Mouse (Mus musculus) retina, adult 2 months (tissue): ENCODE measurements around the gene Hpse2.
"Not testable (repeated sequence)": the region's sequence is repeated elsewhere in the genome, so short reads cannot be mapped to it uniquely, and the experiment has no call there.

ENCODE experiments used
- DNase-seq: peaks from one replicate; pipeline ENCODE4 v3.0.0-alpha.2; 2012; ENCODE audit warnings: low read depth, low spot score

Hpse2 gene

GRCm38 (mm10) chr19:42857096-42857495 lies 531.1 kb downstream of the Hpse2 start:
- DNase-seq: no peak

GRCm38 (mm10) chr19:42855649-42856048 lies 532.5 kb downstream of the Hpse2 start:
- DNase-seq: no peak

GRCm38 (mm10) chr19:42850444-42850843 lies 537.7 kb downstream of the Hpse2 start:
- no peak for DNase-seq

- no peak for DNase-seq
These were observed 548.4 kb downstream of the Hpse2 start for GRCm38 (mm10) chr19:42839621-42840294.

DNA sequence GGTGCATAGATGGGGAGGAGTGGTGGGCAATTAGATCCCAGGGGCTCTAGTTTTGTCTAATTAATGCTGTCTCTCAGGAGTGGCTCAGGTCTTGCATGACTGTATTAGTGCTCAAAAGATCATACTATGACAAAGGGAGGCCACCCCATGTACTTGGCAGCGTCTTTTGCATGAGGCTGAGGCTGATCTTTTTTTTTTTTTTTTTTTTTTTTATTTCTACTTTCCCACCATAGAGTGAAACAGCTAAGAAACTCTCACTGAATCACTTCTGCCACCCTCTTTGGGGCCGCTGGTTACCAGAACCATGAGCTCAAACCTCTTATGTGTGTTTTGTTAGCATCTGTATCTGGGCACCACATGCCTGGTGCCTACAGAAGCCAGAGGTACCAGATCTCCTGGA lies 549.0 kb downstream of the Hpse2 start:
- DNase-seq: no peak

DNA sequence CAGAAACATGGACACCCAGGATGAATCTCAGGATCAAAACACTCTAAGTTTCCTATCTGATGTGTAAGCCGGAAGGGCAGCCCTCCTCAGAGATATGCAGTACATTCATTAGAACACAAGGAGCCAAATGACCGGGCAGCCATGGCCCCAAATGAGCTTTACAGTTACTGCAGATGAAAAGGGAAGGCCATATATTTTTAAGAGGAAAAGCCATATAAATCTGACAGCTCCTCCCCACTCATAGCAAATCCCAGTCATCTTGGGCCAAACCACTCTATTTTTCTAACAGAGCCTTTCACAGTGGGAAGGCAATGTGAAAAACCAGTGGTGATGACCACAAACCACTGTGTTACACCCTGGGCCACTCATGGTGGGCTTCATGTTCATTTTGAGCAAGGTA lies 549.9 kb downstream of the Hpse2 start:
- no peak for DNase-seq

DNA sequence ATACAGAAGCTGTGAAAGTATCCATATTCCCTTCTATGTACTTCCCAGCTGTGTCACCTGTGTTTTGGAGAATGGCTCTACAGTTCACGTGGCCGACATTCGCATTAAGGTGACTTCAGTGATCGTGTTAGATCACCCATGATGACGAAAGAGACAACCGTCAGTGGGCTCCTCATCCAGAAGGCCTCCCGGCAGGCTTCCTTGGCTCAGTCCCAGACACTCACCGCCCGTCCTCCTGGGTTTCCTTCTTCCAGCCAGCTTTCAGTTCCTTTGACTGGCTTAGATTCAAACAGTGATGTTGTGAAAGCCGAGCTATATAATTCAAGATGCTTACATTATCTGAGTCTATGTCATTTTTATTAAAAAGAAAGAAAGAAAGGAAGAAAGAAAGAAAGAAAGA lies 550.6 kb downstream of the Hpse2 start:
- DNase-seq: no peak

GRCm38 (mm10) chr19:42833126-42833525 lies 555.0 kb downstream of the Hpse2 start:
- no peak for DNase-seq

- no peak for DNase-seq
These were observed 555.9 kb downstream of the Hpse2 start for GRCm38 (mm10) chr19:42832251-42832650.

GRCm38 (mm10) chr19:42829196-42829595 lies 559.0 kb downstream of the Hpse2 start:
- DNase-seq: no peak

- no peak for DNase-seq
These were observed 560.3 kb downstream of the Hpse2 start for GRCm38 (mm10) chr19:42827843-42828242.

DNA sequence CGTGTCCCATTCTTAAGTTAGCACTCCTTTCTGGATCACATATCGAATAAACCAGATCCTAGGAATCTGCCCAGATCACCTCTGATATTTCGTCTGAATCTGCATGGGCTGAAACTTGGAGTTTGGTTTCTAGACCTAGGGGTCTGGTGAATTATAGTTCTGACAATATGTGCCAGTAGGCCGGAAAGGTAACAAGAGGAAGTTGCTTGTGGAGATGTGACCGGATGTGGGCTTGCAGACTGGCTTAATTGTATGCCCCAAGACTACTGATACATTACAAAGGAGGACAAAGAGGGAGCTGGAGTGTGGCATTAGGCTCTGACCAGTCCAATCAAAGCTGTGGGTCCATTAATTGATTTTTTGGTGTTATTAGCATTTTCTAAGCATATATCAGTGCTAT lies 568.0 kb downstream of the Hpse2 start:
- no peak for DNase-seq

DNA sequence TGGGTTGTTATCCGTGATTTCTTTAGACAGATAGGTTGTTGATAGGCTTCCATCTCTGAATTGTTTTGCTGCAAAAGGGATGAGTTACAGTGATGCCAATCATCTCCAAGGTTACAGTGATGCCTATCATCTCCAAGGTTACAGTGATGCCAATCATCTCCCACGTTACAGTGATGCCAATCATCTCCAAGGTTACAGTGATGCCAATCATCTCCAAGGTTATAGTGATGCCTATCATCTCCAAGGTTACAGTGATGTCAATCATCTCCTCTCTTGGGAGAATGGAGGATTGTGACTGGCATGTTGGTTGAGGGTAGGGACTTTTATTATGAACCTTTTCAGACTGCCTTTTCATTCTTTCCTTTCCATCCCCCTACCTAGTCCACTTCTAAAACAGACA lies 570.4 kb downstream of the Hpse2 start:
- DNase-seq: no peak

DNA sequence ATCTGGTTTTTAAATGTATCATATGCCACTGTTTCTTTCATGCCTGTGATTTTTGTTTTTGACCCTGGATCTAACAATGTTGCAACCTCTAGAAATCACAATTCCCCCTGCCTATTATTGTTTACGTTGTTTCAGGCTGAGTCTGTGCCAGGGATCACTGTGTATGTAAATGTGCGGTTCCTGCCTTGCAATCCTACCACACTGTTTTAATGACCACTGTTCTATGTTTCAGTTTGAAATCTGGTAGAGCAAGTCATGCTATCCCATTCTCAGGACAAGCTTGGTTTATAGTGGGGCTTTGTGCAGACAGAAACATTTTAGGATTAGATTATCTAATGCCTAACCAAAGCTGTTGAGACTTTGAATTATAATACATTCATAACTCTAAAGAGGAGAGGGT lies 571.9 kb downstream of the Hpse2 start:
- DNase-seq: no peak

DNA sequence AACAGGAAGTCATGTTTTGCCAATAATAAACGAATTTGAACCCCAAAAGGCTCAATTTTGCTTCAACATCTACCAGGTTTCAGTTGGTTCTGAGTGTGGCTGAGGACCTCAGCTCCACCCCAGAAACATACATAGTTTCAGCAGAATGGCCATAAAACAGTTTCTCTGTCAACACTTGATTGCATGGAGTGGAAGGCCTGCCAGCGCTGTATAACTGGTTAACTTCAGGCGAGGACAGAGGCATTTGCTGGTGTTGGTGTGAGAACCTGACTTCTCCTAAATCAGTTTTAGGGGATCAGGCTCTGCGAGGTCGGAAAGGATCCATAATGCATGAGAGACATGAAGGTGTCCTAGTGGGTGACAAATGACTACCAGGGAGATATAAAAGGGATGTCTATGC lies 578.0 kb downstream of the Hpse2 start:
- DNase-seq: no peak

GRCm38 (mm10) chr19:42809491-42809890 lies 578.7 kb downstream of the Hpse2 start:
- no peak for DNase-seq

DNA sequence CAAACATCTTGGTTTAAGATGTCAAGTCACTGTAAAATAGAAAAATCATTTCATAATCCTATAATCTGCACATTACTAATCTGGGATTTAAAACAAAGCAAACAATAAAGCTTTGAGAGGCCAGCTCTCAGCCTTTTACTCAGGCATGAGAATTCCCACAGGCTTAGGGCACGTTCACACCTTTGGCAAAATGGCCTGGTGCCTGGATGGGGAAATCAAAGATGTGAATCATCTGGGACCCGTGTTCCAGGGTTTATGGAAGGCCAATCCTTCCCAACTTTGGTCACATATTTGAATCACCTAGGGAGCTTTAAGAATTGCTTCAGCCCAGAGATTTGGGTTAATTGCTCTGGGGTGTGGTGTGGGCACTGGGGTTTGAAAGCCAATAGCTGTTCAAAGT lies 590.3 kb downstream of the Hpse2 start:
- DNase-seq: no peak

GRCm38 (mm10) chr19:42795801-42796200 lies 592.4 kb downstream of the Hpse2 start:
- no peak for DNase-seq

DNA sequence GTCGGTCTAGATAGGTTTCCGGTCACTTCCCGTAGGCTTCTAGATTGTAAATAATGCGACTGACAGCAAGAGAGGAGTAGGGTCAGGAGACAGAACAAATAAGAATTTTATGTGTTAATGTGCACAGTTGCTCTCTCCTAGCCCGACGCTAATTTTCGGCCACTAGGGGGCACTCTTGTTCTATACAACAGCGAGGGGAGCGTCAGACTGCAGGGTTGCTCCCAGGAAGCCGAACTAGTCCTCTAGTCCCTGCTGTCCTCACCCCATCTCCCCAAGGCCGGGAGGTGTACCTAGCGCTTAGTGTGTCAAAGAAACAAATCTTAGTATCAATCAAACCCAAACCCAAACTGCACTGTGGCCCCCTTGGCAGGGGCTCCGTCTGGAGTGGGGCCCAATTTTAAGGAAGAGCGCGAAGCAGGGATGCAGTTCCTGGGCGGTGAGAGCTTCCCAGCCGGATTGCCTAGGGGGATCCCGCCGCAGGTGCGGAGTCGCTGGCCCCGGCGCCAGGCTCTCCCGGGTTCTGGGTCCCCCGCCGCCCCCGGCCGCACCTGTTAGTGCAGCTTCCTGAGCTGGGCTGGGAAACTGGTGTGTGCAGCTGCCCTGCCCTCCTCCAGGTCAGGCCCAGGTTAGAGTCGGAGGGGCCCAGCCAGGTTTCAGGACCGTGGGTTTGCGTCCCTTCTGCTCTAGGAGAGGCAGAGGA lies 593.1 kb downstream of the Hpse2 start:
- peak; percentile 64 for DNase-seq

GRCm38 (mm10) chr19:42788311-42788710 lies 599.8 kb downstream of the Hpse2 start:
- no peak for DNase-seq

DNA sequence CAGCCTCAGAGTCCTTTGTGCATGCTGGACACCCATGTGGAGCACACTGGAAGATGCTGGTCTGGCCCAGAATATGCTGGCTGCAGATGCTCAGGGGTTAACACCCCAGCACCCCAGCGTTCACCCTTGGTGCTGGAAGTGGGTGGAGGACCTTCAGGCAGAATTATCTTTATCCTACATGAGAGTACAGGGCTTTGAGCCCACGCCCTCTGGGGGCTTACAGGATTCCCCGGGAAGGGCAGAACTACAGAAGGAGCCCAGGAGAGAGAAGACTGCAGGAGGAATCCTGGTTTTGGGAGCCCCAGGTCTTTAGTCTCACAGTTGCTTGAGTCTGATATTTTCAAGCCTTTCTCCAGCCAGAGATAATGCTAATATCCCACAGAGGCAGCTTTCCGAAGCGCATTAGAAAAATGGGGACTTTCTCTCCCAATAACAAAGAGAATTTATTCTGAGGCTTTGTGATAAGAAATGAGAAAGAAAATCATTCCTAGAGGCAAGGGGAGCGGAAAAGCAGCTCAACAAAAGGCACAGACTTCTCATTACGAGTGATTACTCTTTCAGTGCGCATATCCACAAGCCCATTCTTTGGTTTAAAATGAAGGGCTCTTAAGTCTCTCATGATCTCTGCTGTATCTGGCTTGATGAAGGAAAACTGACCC lies 602.5 kb downstream of the Hpse2 start:
- DNase-seq: no peak

- no peak for DNase-seq
These were observed 603.0 kb downstream of the Hpse2 start for GRCm38 (mm10) chr19:42785129-42785528.

GRCm38 (mm10) chr19:42780156-42780538 lies 608.0 kb downstream of the Hpse2 start:
- DNase-seq: not testable (repeated sequence)
